Mouse (Mus musculus) G1E (cell line): ENCODE data around the gene S100a10.

Source experiments
- CTCF ChIP-seq: IDR thresholded peaks from 2 replicates; pipeline ENCODE4 v1.5.1; 2012; ENCODE audit warnings: low read depth, low read length, inconsistent platforms, mixed read lengths
- GATA1 ChIP-seq: IDR thresholded peaks from 2 replicates; pipeline ENCODE4 v1.6.1; 2012; ENCODE audit warnings: borderline replicate concordance, low read length, inconsistent platforms, mixed read lengths
- GATA2 ChIP-seq: IDR thresholded peaks from 2 replicates; pipeline ENCODE4 v1.6.1; 2012; ENCODE audit warnings: low read depth, low read length, inconsistent platforms, borderline replicate concordance
- POLR2AphosphoS5 ChIP-seq: IDR thresholded peaks from 2 replicates; pipeline ENCODE4 v1.6.1; 2012; ENCODE audit warnings: low read depth, low read length, inconsistent platforms; ENCODE audit not compliant: insufficient replicate concordance
- TAL1 ChIP-seq: conservative IDR thresholded peaks from 2 replicates; pipeline ENCODE4 v1.6.1; 2012; ENCODE audit warnings: low read depth, low read length, inconsistent platforms, mixed read lengths

DNA sequence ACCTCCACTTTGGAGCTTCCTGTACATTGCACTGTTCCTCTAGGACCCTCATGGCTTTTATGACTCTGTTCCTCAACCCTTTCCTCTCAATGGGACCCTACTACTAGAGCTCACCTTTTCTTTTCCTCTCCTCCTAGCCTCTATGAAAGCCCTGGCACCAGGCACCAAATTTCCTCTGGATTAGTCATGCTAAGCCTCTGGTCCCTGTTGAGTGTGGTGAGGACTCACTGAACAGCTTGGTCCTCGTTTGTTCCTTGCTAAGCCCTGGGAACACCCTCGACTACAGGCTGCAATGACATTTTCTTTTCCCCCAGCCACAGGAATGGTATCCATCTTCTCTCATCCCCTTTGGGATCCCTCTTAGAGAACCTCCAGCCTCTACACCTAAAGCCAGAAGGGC, 13.4 kb upstream of the S100a10 start:
- TF ChIP-seq CTCF, result no peak
- no peak for TF ChIP-seq GATA1
- TF ChIP-seq GATA2, result no peak
- TF ChIP-seq TAL1, result no peak
- TF ChIP-seq POLR2AphosphoS5, result no peak
